Mouse (Mus musculus) layer of hippocampus, postnatal 36 days (tissue): ENCODE results near the gene Sgcg. TPM values are rescaled to one million over a fixed set of nuclear protein-coding genes. Genes with fewer than 3 reads are reported as not detected.

ENCODE experiments used
- DNase-seq, 2 experiments: peaks; one replicate each; pipeline ENCODE4 v3.0.0; 2022
- total RNA-seq, 2 experiments: library from RNA; stranded (reverse); gene quantifications; 2 replicates each; pipeline ENCODE4 v1.2.3; 2021

Sgcg gene
- total RNA-seq, 2 experiments from 2014 or later, result not detected

DNA sequence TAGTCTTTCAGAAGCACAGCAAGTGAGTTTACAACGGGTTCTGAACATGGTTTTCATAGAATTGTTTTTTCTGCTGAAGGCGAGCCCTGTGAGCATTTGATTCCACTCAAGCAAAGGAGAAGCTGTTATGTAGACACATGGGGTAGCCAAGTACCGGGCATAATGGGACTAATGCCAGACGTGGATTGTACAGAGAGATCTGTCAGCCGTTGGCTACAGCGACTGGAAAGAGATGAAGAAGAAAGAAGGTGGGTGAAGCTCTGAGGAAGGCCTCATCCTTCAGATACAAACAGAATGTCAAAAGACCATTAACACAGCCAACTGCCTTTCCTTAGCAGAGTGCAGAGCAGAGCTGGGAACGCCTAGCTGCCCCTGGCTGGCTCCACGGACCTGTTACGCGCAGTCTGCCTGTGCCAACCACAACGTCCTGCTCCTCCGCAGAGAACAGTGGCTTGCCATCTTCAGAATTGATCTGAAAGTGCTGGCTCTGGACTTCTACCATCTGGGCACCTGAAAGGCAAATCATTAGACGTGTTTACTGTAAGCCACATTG, 26.2 kb downstream of the Sgcg start:
- peak; percentile 32 to 37 for DNase-seq

DNA sequence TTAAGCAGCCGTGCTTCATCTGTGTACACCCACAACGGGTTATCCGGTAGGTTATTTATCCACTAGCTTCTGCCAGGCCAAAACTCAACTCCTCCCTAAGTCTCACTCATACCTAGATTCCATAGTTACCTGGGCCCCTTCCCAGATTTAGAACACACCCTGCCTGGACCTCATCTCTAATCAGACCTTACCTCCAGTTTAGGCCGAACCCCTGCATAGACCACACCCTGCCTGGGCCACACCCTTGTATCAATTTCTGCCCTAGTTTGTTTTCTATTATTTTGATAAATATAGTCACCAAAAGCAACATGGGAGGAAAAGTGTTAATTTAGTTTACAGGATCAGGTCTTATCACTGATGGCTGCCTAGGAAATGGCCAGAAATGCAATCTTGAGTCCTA, 28.1 kb downstream of the Sgcg start:
- no peak for DNase-seq

DNA sequence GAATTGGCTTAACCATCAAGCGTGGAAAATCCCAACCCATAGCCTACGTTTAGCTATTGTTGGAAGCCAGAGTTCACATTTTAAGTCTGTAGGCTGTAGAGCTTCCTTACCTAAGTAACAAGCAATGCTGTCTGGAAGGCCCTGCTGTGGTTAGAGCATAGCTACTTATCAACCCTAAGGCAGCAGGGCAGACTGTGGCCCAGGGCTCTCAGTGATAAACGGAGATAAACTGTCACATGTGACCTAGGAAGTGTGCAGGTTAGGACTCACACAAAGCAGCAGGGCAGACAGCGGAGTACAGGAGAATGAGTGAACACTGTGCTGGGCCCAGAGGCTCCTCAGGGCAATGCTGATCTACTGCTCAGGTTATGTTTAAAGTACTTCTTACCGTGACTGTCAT, 28.5 kb downstream of the Sgcg start:
- no peak for DNase-seq

DNA sequence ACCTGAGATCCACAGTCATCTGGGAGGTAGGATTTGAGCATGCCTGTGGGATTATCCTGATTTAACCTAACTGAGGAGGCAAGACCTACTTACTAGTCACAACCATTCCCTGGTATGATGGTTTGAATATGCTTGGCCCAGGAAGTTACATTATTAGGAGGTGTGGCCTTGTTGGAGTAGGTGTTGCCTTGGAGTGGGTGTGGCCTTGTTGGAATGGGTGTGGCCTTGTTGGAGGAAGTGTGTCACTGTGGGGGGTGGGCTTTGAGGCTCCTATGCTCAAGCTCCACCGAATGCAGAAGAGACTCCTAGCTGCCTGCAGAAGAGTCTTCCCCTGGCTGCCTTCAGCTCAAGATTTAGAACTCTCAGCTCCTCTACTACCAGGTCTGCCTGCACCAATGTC, 32.1 kb downstream of the Sgcg start:
- no peak for DNase-seq

DNA sequence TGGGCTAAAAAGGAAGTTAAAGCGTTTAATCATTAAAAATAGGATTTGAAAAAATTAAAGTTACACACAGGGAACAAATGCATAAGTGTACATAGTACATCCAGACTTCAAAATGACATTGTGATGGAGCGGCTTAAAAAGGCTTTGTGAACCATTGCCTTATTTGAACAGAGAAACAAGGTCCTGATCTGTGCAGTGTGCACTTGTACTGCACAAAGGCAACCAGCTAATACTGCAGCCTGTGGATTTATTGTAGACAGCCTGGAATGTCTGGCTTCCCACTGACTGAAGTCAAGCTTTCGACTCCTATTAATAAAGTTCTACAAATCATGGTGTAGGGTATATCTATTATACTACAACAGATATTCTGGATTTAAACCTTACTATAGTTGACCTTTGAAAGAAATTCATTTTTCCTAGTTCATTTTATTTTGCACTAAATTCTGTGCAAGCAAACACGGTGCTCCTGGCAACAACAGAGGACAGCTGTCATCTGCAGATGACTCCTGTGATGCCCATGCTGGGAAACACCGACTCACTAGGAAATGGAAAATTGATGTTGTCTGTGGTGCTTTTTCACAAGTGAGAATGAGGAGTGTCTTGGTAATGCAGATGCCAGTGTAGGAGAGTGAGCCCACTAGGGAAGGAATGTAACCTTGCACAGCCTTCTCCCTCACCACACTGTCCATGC, 33.8 kb downstream of the Sgcg start:
- DNase-seq, result no peak

DNA sequence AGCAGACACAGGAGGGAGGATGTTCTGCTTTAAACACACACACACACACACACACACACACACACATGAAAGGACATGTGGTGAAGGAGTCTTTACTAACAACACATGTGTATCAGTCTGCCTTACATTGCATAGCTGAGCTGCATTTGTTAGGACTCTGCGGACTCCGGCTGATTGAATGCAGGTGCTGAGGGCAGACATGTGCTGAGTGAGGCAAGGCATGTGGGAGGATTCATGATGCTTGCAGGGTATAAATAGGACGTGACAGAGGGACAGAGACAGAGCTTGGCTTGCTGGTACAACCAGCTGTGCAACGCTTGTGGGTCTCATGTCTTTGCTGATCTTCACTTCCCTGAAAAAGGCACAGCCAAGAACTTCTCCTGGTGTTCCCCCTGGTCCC, 34.5 kb downstream of the Sgcg start:
- peak; percentile 6 to 11 for DNase-seq

DNA sequence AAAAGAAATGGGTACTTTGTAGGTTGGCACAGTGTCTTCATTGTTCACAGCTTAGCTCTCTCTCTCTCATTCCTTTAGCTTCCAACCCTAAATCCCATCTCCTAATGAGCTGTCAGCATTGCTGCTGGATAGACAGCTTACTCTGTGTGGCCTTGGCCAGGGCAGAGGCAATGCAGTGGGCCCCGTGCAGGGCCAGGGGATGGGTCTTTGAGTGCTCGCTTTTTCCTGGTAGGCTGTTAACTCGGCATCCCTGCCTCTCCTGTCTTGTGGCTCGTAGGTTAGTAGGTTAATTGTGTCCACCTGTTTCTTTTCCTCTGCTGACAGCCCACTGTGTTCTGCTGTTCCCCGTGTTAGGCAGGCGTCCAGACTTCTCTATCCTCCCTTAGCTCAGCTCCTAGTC, 35.8 kb downstream of the Sgcg start:
- no peak for DNase-seq

DNA sequence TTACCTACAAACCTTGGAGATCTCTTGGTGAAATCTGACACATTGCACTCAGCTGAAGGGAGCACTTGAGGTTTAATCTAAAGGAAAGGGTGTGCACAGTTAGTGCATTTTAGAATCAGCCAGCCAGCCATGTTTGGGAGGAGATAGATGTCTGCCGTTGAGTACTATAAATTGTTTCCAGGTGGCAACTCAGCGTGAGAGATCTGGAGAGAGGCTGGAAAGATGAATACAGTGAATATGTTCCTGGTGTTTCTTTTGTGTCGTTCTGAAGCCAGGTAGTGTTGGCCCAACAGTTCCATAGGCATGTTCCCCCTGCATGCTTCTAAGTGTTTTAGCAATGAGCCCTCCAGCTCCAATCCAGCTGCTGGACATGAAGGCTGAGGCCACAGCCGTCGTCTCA, 37.1 kb downstream of the Sgcg start:
- DNase-seq, result no peak

DNA sequence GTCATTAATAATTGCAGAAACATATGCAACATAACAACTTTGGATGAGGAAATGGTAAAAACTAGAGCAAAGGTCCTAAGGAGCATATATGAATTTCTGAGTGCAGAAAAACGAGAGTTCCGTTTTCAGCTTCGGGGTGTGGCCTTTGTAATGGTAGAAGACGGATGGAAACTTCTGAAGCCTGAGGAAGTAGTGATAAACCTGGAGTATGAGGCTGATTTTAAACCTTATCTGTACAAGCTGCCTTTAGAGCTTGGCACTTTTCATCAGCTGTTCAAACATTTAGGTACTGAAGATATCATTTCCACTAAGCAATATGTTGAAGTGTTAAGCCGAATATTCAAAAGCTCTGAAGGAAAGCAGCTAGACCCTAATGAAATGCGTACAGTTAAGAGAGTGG, 46.5 kb downstream of the Sgcg start:
- DNase-seq, result no peak

DNA sequence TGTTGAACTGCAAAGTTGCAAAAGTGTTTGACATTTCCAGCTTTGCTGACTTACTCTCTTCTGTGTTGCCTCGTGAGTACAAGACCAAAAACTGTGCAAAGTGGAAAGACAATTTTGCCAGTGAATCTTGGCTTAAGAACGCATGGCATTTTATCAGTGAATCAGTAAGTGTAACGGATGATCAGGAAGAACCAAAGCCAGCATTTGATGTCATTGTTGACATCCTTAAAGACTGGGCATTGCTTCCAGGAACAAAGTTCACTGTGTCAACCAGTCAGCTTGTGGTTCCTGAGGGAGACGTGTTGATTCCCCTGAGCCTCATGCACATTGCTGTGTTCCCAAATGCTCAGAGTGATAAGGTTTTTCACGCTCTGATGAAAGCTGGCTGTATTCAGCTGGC, 48.2 kb downstream of the Sgcg start:
- no peak for DNase-seq

DNA sequence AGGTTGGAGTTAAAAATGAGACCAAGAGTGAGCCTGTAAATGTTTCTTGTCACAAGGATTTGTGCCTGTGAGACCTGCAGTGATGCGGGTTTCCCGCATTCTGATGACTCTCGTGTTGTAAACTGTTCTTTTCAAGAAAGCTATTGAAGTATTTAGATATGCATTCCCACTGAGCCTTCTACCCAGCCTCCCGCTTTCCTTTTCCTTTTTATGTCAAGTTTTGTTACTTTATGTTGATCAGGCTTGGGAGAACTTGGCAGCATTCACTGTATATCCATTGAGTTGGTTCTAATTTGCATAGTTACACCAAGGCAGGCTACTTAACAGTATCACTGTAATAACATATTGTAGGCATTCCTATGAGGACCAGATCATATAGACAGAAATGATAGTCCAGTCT, 63.9 kb downstream of the Sgcg start:
- DNase-seq, result no peak

DNA sequence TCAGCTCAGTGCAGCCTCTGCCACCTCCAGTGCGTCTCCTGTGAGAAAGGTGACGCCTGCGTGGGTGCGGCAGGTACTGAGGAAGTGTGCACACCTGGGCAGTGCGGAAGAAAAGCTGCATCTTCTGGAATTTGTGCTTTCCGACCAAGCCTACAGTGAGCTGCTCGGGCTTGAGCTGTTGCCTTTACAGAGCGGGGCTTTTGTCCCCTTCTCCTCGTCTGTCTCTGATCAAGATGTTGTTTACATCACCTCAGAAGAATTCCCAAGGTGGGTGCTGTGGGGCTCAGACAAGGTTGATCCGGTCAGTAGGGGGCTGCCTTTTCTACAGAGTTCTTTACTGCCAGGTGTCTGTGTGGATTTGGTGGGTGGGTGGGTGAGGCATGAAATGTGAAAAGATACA, 66.0 kb downstream of the Sgcg start:
- DNase-seq, result no peak

DNA sequence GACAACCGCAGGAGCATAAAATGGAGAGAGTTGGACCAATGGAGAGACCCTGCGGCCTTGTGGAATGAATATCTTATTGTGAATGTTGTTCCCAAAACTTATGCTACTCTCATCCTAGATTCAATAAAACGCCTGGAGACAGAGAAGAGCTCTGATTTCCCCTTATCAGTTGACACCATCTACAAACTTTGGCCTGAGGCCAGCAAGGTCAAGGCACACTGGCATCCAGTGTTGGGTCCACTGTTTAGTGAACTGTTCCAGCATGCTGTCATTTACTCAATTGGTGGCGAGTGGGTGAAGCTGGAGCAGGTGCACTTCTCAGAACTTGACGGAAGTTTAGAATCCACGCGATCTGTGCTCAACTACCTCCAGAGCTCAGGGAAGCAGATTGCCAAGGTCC, 66.4 kb downstream of the Sgcg start:
- DNase-seq, result no peak

DNA sequence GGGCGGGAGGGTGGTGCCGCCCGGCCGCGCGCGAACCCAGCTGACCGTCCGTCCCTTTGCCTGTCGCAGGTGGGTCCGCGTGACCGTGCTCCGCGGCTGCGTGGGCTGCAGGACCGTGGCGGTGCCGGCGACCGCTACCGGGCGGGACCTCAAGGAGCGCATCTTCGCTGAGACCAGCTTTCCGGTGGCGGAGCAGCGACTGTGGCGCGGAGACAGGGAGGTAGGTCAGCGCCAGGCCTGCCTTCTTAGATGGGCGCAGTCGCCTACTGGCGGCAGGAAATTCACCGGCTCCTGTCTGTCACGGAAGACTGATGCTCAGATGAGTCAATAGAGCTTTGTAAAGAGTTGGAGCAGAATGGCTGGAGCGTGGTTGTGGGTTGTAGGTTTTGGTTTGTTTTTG, 85.1 kb downstream of the Sgcg start:
- no peak for DNase-seq

DNA sequence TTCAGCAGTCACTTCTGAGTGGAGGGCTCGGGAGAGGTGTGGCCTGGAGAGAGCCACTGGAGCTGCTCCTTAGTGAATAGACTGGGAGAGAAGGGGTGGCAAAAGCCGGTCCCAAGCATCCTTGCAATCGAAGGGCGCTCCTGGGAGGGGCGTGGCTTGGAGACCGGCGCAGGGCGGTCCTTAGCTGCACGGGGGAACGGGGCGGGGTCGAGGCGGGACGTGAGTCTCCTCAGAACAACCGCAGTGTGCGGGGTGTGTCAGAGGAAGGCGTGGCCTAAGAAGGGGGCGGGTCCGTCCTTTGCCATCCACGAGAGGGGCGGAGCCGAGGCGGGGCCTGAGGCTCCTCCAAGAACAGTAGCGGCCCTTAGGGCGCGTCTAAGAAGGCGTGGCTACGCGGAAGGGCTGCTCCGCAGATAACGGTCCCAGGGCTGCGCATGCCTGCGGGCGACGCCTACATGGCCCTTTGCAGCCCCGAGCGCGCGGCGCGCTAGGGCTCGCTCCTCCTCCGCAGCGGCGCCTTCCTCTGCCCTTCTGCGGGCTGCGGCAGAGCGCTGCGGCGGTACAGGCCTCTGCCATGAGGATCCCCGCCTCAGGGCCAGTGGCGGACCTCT, 85.6 kb downstream of the Sgcg start:
- peak; percentile 99 for DNase-seq

DNA sequence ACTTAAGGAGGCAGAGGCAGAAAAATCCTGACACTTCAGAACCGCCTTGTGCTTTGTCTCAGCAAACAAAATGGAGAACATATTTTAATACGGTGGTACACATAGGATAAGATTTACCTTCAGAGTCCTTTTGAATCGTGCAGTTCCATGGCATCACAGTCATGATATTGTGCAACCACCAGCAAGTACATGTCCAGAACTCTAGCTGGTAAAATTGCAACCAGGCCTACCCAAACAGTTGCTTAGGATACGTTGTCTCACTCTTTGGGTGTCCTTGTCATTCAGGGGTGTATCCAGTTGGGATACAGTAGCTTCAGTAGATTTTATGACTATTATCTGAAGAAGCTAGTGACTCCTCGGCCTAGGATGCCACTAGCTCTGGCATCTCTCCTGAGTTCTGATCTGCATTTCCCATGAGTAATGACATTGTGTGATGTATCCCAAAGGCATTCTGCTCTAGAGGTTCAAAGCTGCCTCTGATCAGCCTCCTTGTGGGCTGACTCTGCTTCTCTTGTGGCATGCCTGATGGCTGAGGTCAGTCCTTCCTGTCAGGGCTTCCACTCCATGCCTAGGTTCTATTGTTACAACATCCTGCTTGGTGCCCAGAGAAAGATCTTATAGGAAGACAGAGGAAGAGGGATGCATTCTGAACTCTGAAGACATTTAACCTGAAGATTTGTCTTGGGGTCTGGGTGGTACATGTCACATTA, 86.9 kb downstream of the Sgcg start:
- no peak for DNase-seq

Other genes starting within 250 kb of the Sgcg start
- 10 to 100 TPM; 48.4 to 48.7 TPM for gene Tnfrsf19, start 212.0 kb downstream of the Sgcg start, total RNA-seq
- 10 to 100 TPM; 58.3 to 59.1 TPM for gene Sacs, start 120.0 kb downstream of the Sgcg start, total RNA-seq
- gene Arl11, start 51.3 kb upstream of the Sgcg start, total RNA-seq, result under 1 TPM; 0.22 to 0.68 TPM
- gene Ebpl, start 101.9 kb upstream of the Sgcg start, total RNA-seq, result 1 to 10 TPM; 5.3 to 6.3 TPM
- 10 to 100 TPM; 69.7 to 72.0 TPM for gene Kpna3, start 181.4 kb upstream of the Sgcg start, total RNA-seq